9 mouse cellular contexts compared by ENCODE assay signal in genomic region chr16:62646113-62646512, GRCm38 (mm10).
A peak's percentile ranks its signal among the peaks of the same experiment; 100 is the strongest.
DNase-seq lines count a peak whose midpoint lies in the region; ATAC-seq and TF ChIP-seq lines count a peak whose summit lies in the region.
"Had no signal": no experiment of that assay in that cellular context is flagged by ENCODE, and none has a peak within 500 bp of the region (broad histone marks: within the 10 kb centered on the region; RNA-seq: fewer than 3 reads in every experiment).

No protein-coding gene starts in this region.

- H3K27ac ChIP-seq in liver, embryonic 14.5 days = no peak overlapping the region
- H3K27ac ChIP-seq in liver, embryonic 12.5 days = no peak overlapping the region
- no peak overlapping the region for H3K27ac ChIP-seq in midbrain, embryonic 13.5 days
- H3K27ac ChIP-seq: liver, embryonic 15.5 days had no signal

- no peak overlapping the region for H3K4me3 ChIP-seq in liver, embryonic 14.5 days (ENCODE audit: insufficient read depth in 1 of 2, low read depth in 2 of 2, low read length in 2 of 2)
- no peak overlapping the region for H3K4me3 ChIP-seq in liver, embryonic 12.5 days
- no peak overlapping the region for H3K4me3 ChIP-seq in midbrain, embryonic 13.5 days (replicated peaks)
- H3K4me3 ChIP-seq: liver, embryonic 15.5 days had no signal

- no peak overlapping the region for H3K4me2 ChIP-seq in liver, embryonic 14.5 days (ENCODE audit: low read depth)
- H3K4me2 ChIP-seq in liver, embryonic 12.5 days = no peak overlapping the region
- no peak overlapping the region for H3K4me2 ChIP-seq in midbrain, embryonic 13.5 days (replicated peaks)
- H3K4me2 ChIP-seq: liver, embryonic 15.5 days had no signal

- WGBS in liver, embryonic 14.5 days (ENCODE audit: insufficient replicate concordance) = 33% methylated on average over 1 of the region's 1 CpGs
- WGBS in liver, embryonic 12.5 days (ENCODE audit: insufficient replicate concordance) = 46% methylated on average over 1 of the region's 1 CpGs
- WGBS in midbrain, embryonic 13.5 days = 85% methylated on average over 1 of the region's 1 CpGs

- TF ChIP-seq EP300 in liver, embryonic 14.5 days (IDR thresholded peaks at IDR 0.05; ENCODE audit: low read depth) = no peak

- peak; percentile 5 for DNase-seq in cerebellum, adult 8-10 months
- DNase-seq in cerebellum, postnatal 25 days = no peak
- no peak for DNase-seq in liver, embryonic 14.5 days (ENCODE audit: low read depth in 3 of 3, low spot score in 3 of 3)
- peak; percentile 17 for DNase-seq in embryo, embryonic 9.5 days (ENCODE audit: extremely low spot score)
- no peak for DNase-seq in adrenal gland, adult 18-20 months (ENCODE audit: low spot score in 2 of 2)
- no peak for DNase-seq in ovary, postnatal 10 days (ENCODE audit: low spot score)

- peak; percentile 26 for TF ChIP-seq CTCF in liver, embryonic 14.5 days (IDR thresholded peaks at IDR 0.05; ENCODE audit: low read depth)

- H3K9me3 ChIP-seq in liver, embryonic 14.5 days (ENCODE audit: control insufficient read depth, low read length) = no peaks in the 10 kb centered on the region
- H3K9me3 ChIP-seq in liver, embryonic 12.5 days (replicated peaks) = no peaks in the 10 kb centered on the region
- H3K9me3 ChIP-seq in midbrain, embryonic 13.5 days = no peaks in the 10 kb centered on the region
- H3K9me3 ChIP-seq: liver, embryonic 15.5 days had no signal

- ATAC-seq in liver, embryonic 14.5 days (ENCODE audit: insufficient read depth) = no peak
- ATAC-seq in liver, embryonic 12.5 days = no peak
- peak; percentile 72 for ATAC-seq in midbrain, embryonic 13.5 days

- no peak overlapping the region for H3K9ac ChIP-seq in liver, embryonic 14.5 days (replicated peaks)
- no peak overlapping the region for H3K9ac ChIP-seq in liver, embryonic 12.5 days
- H3K9ac ChIP-seq in midbrain, embryonic 13.5 days (replicated peaks) = no peak overlapping the region
- H3K9ac ChIP-seq: liver, embryonic 15.5 days had no signal

- H3K27me3 ChIP-seq in liver, embryonic 14.5 days (ENCODE audit: control insufficient read depth, insufficient read depth, low read length) = no peaks in the 10 kb centered on the region
- no peaks in the 10 kb centered on the region for H3K27me3 ChIP-seq in liver, embryonic 12.5 days (replicated peaks)
- 0 out of 2 replicates have a peak, but pooled peaks cover 4% of the 10 kb centered on the region for H3K27me3 ChIP-seq in midbrain, embryonic 13.5 days
- H3K27me3 ChIP-seq: liver, embryonic 15.5 days had no signal

- no peaks in the 10 kb centered on the region for H3K36me3 ChIP-seq in liver, embryonic 14.5 days (replicated peaks; ENCODE audit: control insufficient read depth, insufficient read depth, low read depth)
- no peaks in the 10 kb centered on the region for H3K36me3 ChIP-seq in liver, embryonic 12.5 days
- no peaks in the 10 kb centered on the region for H3K36me3 ChIP-seq in midbrain, embryonic 13.5 days
- H3K36me3 ChIP-seq: liver, embryonic 15.5 days had no signal

- H3K4me1 ChIP-seq in liver, embryonic 14.5 days (replicated peaks; ENCODE audit: control insufficient read depth in 2 of 2, insufficient read depth in 2 of 2, low read length in 1 of 2) = no peaks in the 10 kb centered on the region
- H3K4me1 ChIP-seq in liver, embryonic 12.5 days = no peaks in the 10 kb centered on the region
- H3K4me1 ChIP-seq in midbrain, embryonic 13.5 days (replicated peaks) = no peaks in the 10 kb centered on the region
- H3K4me1 ChIP-seq: liver, embryonic 15.5 days had no signal

Comparison
In these comparisons a context has a peak if more than half of its experiments do, and no peak if none do; other contexts are left out.
1. DNase-seq: peak in cerebellum, adult 8-10 months (single experiment) and embryo, embryonic 9.5 days (single experiment); none in cerebellum, postnatal 25 days (0 of 2), liver, embryonic 14.5 days (0 of 3), adrenal gland, adult 18-20 months (0 of 2) and ovary, postnatal 10 days (single experiment).